Mouse (Mus musculus) C2C12 (cell line): ENCODE measurements around the gene Plpp1. TPM values are rescaled to one million over a fixed set of nuclear protein-coding genes. Genes with fewer than 3 reads are reported as not detected.

Source experiments
- H3K27me3 ChIP-seq: one replicate; pipeline ENCODE4 v1.6.1; 2011; ENCODE audit not compliant: control insufficient read depth, insufficient read depth, insufficient read length
- H3K36me3 ChIP-seq: one replicate; pipeline ENCODE4 v1.6.1; 2011; ENCODE audit not compliant: control insufficient read depth, insufficient read depth
- H3K4me3 ChIP-seq: one replicate; pipeline ENCODE4 v1.5.1; 2011; ENCODE audit warnings: mild to moderate bottlenecking, control low read depth; ENCODE audit not compliant: poor library complexity, insufficient read depth, severe bottlenecking
- H3K79me2 ChIP-seq: one replicate; pipeline ENCODE4 v1.6.1; 2011; ENCODE audit not compliant: control insufficient read depth, insufficient read depth
- H3K79me3 ChIP-seq: one replicate; pipeline ENCODE4 v1.6.1; 2011; ENCODE audit warnings: low read depth, control low read depth
- H3ac ChIP-seq: one replicate; pipeline ENCODE3; 2011; ENCODE audit warnings: low read depth; ENCODE audit not compliant: control insufficient read depth, insufficient read length
- CEBPB ChIP-seq: IDR thresholded peaks from one replicate; pipeline ENCODE4 v1.6.1; 2011; ENCODE audit warnings: low read depth, mild to moderate bottlenecking, control low read depth, moderate library complexity
- CTCF ChIP-seq: IDR thresholded peaks from one replicate; pipeline ENCODE4 v1.5.1; 2011; ENCODE audit not compliant: control insufficient read depth, insufficient read depth, insufficient read length
- FOSL1 ChIP-seq: IDR thresholded peaks from one replicate; pipeline ENCODE4 v1.8.0; 2011; ENCODE audit warnings: mild to moderate bottlenecking, low read length; ENCODE audit not compliant: poor library complexity, insufficient read depth, severe bottlenecking
- MAX ChIP-seq: IDR thresholded peaks from one replicate; pipeline ENCODE4 v1.6.1; 2011; ENCODE audit warnings: mild to moderate bottlenecking, control low read depth
- MYOD1 ChIP-seq: IDR thresholded peaks from one replicate; pipeline ENCODE4 v1.6.1; 2011; ENCODE audit warnings: low read depth; ENCODE audit not compliant: control insufficient read depth, insufficient read length
- MYOG ChIP-seq: IDR thresholded peaks from one replicate; pipeline ENCODE4 v1.6.1; 2011; ENCODE audit not compliant: control insufficient read depth, insufficient read length; ENCODE audit errors: extremely low read depth
- USF1 ChIP-seq: IDR thresholded peaks from one replicate; pipeline ENCODE4 v1.6.1; 2011; ENCODE audit warnings: low read depth, mild to moderate bottlenecking, control low read depth, moderate library complexity
- polyA plus RNA-seq: library from polyadenylated mRNA; unstranded; fragments of >200 nt; fragmentation: generic; extraction: Trizol; gene quantifications from one replicate; pipeline ENCODE4 v1.2.1, GENCODE M21; 2012; ENCODE audit warnings: missing spikeins

The Plpp1 gene
- polyA plus RNA-seq, 1 experiment, result 29.1 TPM

GRCm38 (mm10) chr13:112902176-112902575, 101.6 kb downstream of the Plpp1 start:
- Histone ChIP-seq H3K36me3 (peaks cover 76% of the 10 kb centered on the region), H3K79me3 (no peaks in the 10 kb centered on the region), H3ac (no peak overlapping the region), H3K27me3 (no peaks in the 10 kb centered on the region), H3K79me2 (no peaks in the 10 kb centered on the region), H3K4me3 (no peak overlapping the region)
- no peak for TF ChIP-seq CTCF
- no peak for TF ChIP-seq MYOG
- no peak for TF ChIP-seq CEBPB
- no peak for TF ChIP-seq FOSL1
- no peak for TF ChIP-seq USF1
- TF ChIP-seq MAX, result no peak
- no peak for TF ChIP-seq MYOD1

- Histone ChIP-seq H3K36me3 (peaks cover 78% of the 10 kb centered on the region), H3K79me3 (no peaks in the 10 kb centered on the region), H3ac (no peak overlapping the region), H3K79me2 (no peaks in the 10 kb centered on the region), H3K4me3 (no peak overlapping the region), H3K27me3 (no peaks in the 10 kb centered on the region)
- no peak for TF ChIP-seq MYOG
- no peak for TF ChIP-seq FOSL1
- TF ChIP-seq CEBPB, result no peak
- no peak for TF ChIP-seq MAX
- no peak for TF ChIP-seq CTCF
- no peak for TF ChIP-seq USF1
- no peak for TF ChIP-seq MYOD1
Observed at GRCm38 (mm10) chr13:112909663-112910062, 109.1 kb downstream of the Plpp1 start.

GRCm38 (mm10) chr13:112910434-112910833, 109.8 kb downstream of the Plpp1 start:
- no peaks in the 10 kb centered on the region for H3K27me3 ChIP-seq
- no peak overlapping the region for H3ac ChIP-seq
- H3K4me3 ChIP-seq, result no peak overlapping the region
- H3K79me3 ChIP-seq, result no peaks in the 10 kb centered on the region
- no peak for TF ChIP-seq FOSL1
- no peak for TF ChIP-seq MYOG
- no peak for TF ChIP-seq CEBPB
- TF ChIP-seq MYOD1, result no peak
- no peak for TF ChIP-seq CTCF
- TF ChIP-seq MAX, result no peak
- no peak for TF ChIP-seq USF1
- H3K36me3 ChIP-seq, result peaks cover 72% of the 10 kb centered on the region
- peaks cover 4% of the 10 kb centered on the region for H3K79me2 ChIP-seq

Other genes starting within 250 kb of the Plpp1 start
- not detected for gene Il31ra, start 206.4 kb upstream of the Plpp1 start, polyA plus RNA-seq
- gene Ddx4, start 148.3 kb upstream of the Plpp1 start, polyA plus RNA-seq, result not detected
- gene Slc38a9, start 140.0 kb upstream of the Plpp1 start, polyA plus RNA-seq, result 1.5 TPM
- 18.0 TPM for gene Mtrex, start 126.6 kb downstream of the Plpp1 start, polyA plus RNA-seq
- 12.5 TPM for gene Dhx29, start 126.7 kb downstream of the Plpp1 start, polyA plus RNA-seq
- 7.6 TPM for gene Ccno, start 187.0 kb downstream of the Plpp1 start, polyA plus RNA-seq
- gene Mcidas, start 193.1 kb downstream of the Plpp1 start, polyA plus RNA-seq, result 0.02 TPM
- 0.04 TPM for gene Cdc20b, start 234.3 kb downstream of the Plpp1 start, polyA plus RNA-seq
- gene Gpx8, start 245.6 kb downstream of the Plpp1 start, polyA plus RNA-seq, result 210 TPM